Mouse (Mus musculus) heart, embryonic 16.5 days (tissue): ENCODE results near the gene Prkg1. TPM values are rescaled to one million over a fixed set of nuclear protein-coding genes. Genes with fewer than 3 reads are reported as not detected.

ENCODE experiments used
- ATAC-seq: fragments of 200-750 bp; cut with Nextera tagmentation; replicated peaks from 2 replicates; pipeline ENCODE4 v1.8.0; 2017; ENCODE audit warnings: moderate number of reproducible peaks; ENCODE audit not compliant: insufficient read depth, low FRiP score; ENCODE audit errors: extremely low read depth
- H3K27ac ChIP-seq: fragments of 300-500 bp; sonication (generic); 2 replicates; pipeline ENCODE4 v1.5.1; 2014; ENCODE audit warnings: mild to moderate bottlenecking, low read length, control low read depth, moderate library complexity
- H3K27me3 ChIP-seq: fragments of 300-500 bp; sonication (generic); 2 replicates; pipeline ENCODE4 v1.6.1; 2014; ENCODE audit warnings: low read length, mixed read lengths; ENCODE audit not compliant: control insufficient read depth, insufficient read depth
- H3K36me3 ChIP-seq: fragments of 300-500 bp; sonication (generic); 2 replicates; pipeline ENCODE4 v1.6.1; 2014; ENCODE audit not compliant: control insufficient read depth, insufficient read depth
- H3K4me1 ChIP-seq: fragments of 300-500 bp; sonication (generic); 2 replicates; pipeline ENCODE4 v1.6.1; 2014; ENCODE audit warnings: low read length, mixed read lengths; ENCODE audit not compliant: control insufficient read depth, insufficient read depth
- H3K4me2 ChIP-seq: fragments of 300-500 bp; sonication (generic); 2 replicates; pipeline ENCODE4 v1.6.1; 2014; ENCODE audit warnings: low read depth, mild to moderate bottlenecking, control low read depth, low read length
- H3K4me3 ChIP-seq: fragments of 300-500 bp; sonication (generic); 2 replicates; pipeline ENCODE4 v1.5.1; 2014; ENCODE audit warnings: mild to moderate bottlenecking, control low read depth, low read length
- H3K9ac ChIP-seq: fragments of 300-500 bp; sonication (generic); 2 replicates; pipeline ENCODE4 v1.6.1; 2014; ENCODE audit warnings: low read length, control low read depth
- H3K9me3 ChIP-seq: fragments of 300-500 bp; sonication (generic); replicated peaks from 2 replicates; pipeline ENCODE4 v1.6.1; 2016; ENCODE audit warnings: low read length; ENCODE audit not compliant: control insufficient read depth
- WGBS: fragments of 180-500 bp; shearing (Covaris S2); extraction: QIAGEN DNeasy Blood & Tissue Kit; methylation state at CpG from one replicate; pipeline ENCODE4 v1.1.7; 2014; 5-methylcytosine and 5-hydroxymethylcytosine counted together
- polyA plus RNA-seq: library from polyadenylated mRNA; unstranded; fragments of >200 nt; fragmentation: Nextera tagmentation; extraction: Ambion mirVana; gene quantifications from 2 replicates; pipeline ENCODE4 v1.2.1, GENCODE M21; 2015

Prkg1 gene
- polyA plus RNA-seq, 1 experiment from 2014 or later = 6.5 TPM

DNA sequence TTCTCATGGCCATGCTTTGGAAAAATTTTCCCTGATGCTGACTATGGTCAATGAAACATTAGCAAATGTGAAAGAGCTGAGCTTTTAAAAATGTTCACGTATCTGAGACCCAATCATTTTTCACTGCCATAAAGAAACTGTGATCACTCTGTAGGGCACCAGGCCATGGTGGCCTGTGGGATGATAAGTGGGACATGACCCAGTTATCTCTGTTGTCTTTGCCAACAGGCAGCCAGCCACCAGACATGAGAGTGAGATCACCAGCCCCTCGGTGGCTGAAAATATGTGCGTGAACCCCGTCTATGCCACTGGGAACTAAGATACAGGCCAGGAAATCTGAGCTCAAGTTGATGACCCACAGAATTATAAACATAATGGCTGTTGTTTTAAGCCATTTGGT is 14.2 kb upstream of the Prkg1 start:
- no peak; the same call in 1 of the 2 replicates for ATAC-seq
- WGBS = 16% methylated on average over 4 of the region's 4 CpGs
- Histone ChIP-seq H3K9ac (no peak overlapping the region), H3K4me1 (peaks cover 11% of the 10 kb centered on the region), H3K4me3 (no peak overlapping the region), H3K36me3 (no peaks in the 10 kb centered on the region), H3K27ac (no peak overlapping the region), H3K27me3 (no peaks in the 10 kb centered on the region), H3K4me2 (no peak overlapping the region), H3K9me3 (no peaks in the 10 kb centered on the region)

GRCm38 (mm10) chr19:31767004-31767403 is 2.2 kb upstream of the Prkg1 start:
- Histone ChIP-seq H3K4me2 (no peak overlapping the region), H3K27me3 (no peaks in the 10 kb centered on the region), H3K36me3 (no peaks in the 10 kb centered on the region), H3K4me1 (peaks cover 6% of the 10 kb centered on the region; the same call in 1 of the 2 replicates), H3K9me3 (no peaks in the 10 kb centered on the region), H3K27ac (no peak overlapping the region), H3K4me3 (no peak overlapping the region), H3K9ac (no peak overlapping the region)
- WGBS = 5% methylated on average over 3 of the region's 3 CpGs
- ATAC-seq = no peak

- ATAC-seq = no peak
- Histone ChIP-seq H3K9ac (no peak overlapping the region), H3K4me1 (peaks cover 6% of the 10 kb centered on the region; the same call in 1 of the 2 replicates), H3K4me3 (peak overlapping the region; percentile 85), H3K9me3 (no peaks in the 10 kb centered on the region), H3K27me3 (no peaks in the 10 kb centered on the region), H3K36me3 (no peaks in the 10 kb centered on the region), H3K27ac (peak overlapping the region; percentile 49), H3K4me2 (peak overlapping the region; percentile 71)
- 31% methylated on average over 4 of the region's 4 CpGs for WGBS
Observed at GRCm38 (mm10) chr19:31765451-31765850, 618 bp upstream of the Prkg1 start.

DNA sequence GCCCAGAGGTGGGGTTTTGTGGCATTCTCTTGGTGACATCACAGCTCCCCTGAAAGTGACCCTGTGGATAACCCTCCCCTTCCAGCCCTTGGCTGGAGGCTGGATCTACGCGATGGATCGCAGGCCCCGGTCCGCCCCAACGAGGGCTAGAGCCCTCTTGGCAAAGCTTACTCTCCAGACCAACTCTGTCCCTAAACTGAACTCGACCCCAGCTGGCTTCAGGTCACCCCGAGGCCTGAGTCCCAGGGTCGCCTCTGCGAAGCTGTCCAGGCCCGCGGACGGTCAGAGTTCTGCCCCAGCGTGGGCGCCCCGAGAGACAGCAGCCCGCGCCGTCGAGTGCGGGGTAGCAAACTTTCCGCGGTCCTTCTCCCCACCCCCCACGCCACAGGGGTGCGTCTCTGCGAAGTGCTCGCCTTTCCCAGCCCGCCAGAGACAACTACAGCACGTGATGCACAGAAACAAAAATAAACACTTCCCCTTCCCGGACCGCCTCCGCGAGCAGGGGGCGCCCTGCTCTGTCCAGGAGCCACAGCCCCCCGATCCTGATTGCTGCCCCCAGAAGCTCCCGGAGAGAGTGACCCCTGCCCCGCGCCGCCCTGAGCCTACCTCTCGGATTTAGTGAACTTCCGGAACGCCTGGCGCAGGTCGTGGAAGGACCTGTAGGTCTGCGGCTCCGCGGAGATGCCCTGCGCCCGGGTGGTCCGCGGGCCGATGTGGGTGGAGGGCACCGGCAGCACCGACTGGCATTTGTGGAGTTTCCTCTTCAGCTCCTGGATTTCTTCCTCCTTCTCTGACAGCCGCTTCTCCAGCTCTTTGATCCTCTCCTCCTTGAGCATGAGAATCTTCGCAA is 657 bp downstream of the Prkg1 start:
- Histone ChIP-seq H3K9me3 (no peaks in the 10 kb centered on the region), H3K36me3 (no peaks in the 10 kb centered on the region), H3K4me3 (peak overlapping the region; percentile 85), H3K4me2 (peak overlapping the region; percentile 71), H3K27ac (peak overlapping the region; percentile 94), H3K4me1 (peaks cover 6% of the 10 kb centered on the region; the same call in 1 of the 2 replicates), H3K9ac (peak overlapping the region; percentile 83), H3K27me3 (no peaks in the 10 kb centered on the region)
- peak; percentile 70; the same call in 1 of the 2 replicates for ATAC-seq
- under 1% methylated on average over 56 of the region's 56 CpGs for WGBS

- ATAC-seq = no peak
- no peaks in the 10 kb centered on the region for H3K36me3 ChIP-seq
- peak overlapping the region; percentile 94 for H3K27ac ChIP-seq
- no peaks in the 10 kb centered on the region for H3K9me3 ChIP-seq
- H3K27me3 ChIP-seq = no peaks in the 10 kb centered on the region
- H3K4me3 ChIP-seq = peak overlapping the region; percentile 85
- WGBS = 8% methylated on average over 20 of the region's 20 CpGs
- peak overlapping the region; percentile 71 for H3K4me2 ChIP-seq
- peaks cover 6% of the 10 kb centered on the region; the same call in 1 of the 2 replicates for H3K4me1 ChIP-seq
- H3K9ac ChIP-seq = peak overlapping the region; percentile 83
Observed at GRCm38 (mm10) chr19:31763246-31763821, 1.5 kb downstream of the Prkg1 start.

- H3K27ac ChIP-seq = peak overlapping the region; percentile 94
- peak; percentile 56; the same call in 1 of the 2 replicates for ATAC-seq
- under 1% methylated on average over 24 of the region's 24 CpGs for whole genome bisulfite sequencing
Observed at GRCm38 (mm10) chr19:31762411-31763245, 2.2 kb downstream of the Prkg1 start.

GRCm38 (mm10) chr19:31759855-31760254 is 5.0 kb downstream of the Prkg1 start:
- H3K9ac ChIP-seq = no peak overlapping the region
- no peak overlapping the region for H3K4me3 ChIP-seq
- 37% methylated on average over 3 of the region's 3 CpGs for WGBS
- H3K4me2 ChIP-seq = no peak overlapping the region
- no peak for ATAC-seq
- H3K36me3 ChIP-seq = no peaks in the 10 kb centered on the region
- no peaks in the 10 kb centered on the region for H3K9me3 ChIP-seq
- H3K27me3 ChIP-seq = no peaks in the 10 kb centered on the region
- no peak overlapping the region for H3K27ac ChIP-seq
- H3K4me1 ChIP-seq = peaks cover 12% of the 10 kb centered on the region; the same call in 1 of the 2 replicates

More at GRCm38 (mm10) chr19:31762411-31763245, 2.2 kb downstream of the Prkg1 start:
- Histone ChIP-seq H3K36me3 (no peaks in the 10 kb centered on the region), H3K4me2 (peak overlapping the region; percentile 71), H3K4me3 (peak overlapping the region; percentile 85), H3K4me1 (peaks cover 6% of the 10 kb centered on the region; the same call in 1 of the 2 replicates), H3K9me3 (no peaks in the 10 kb centered on the region), H3K27me3 (no peaks in the 10 kb centered on the region), H3K9ac (peak overlapping the region; percentile 83)

GRCm38 (mm10) chr19:31755929-31756792 is 8.7 kb downstream of the Prkg1 start:
- Histone ChIP-seq H3K9me3 (no peaks in the 10 kb centered on the region), H3K4me2 (peak overlapping the region; percentile 48), H3K4me1 (peaks cover 20% of the 10 kb centered on the region), H3K4me3 (no peak overlapping the region), H3K27ac (no peak overlapping the region), H3K36me3 (no peaks in the 10 kb centered on the region), H3K27me3 (no peaks in the 10 kb centered on the region), H3K9ac (no peak overlapping the region)
- 44% methylated on average over 11 of the region's 11 CpGs for WGBS
- ATAC-seq = no peak
